Mouse (Mus musculus) CD8-positive naive resting alpha-beta T cell, adult 2 months (primary cell): ENCODE measurements around the gene Urb2.
A peak's percentile ranks its signal among the peaks of the same experiment; 100 is the strongest.

Experiments used
- DNase-seq, 2 experiments: peaks; one replicate each; pipeline ENCODE4 v3.0.0; 2022; ENCODE audit warnings: low read depth in 2 of 2, low spot score in 2 of 2

Gene Urb2

DNA sequence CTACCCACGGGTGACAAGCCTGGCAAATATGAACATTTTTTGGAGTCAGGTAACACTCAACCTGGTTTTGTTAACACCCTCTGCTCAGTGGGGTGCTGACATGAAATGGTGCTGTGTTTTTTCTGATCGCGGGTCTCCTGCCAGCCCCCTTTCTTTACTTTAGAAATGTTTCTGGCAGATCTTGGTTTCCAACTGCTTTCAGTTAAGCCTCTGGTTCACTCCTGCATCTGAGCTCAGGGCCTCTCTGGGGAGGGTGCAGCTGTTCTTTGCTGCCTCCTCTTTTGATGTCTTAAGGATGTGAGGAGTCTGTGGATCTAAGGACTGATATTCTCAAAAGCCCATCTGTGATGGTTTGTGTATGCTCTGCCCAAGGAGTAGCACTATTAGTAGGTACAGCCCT, 55.1 kb downstream of the Urb2 start:
- peak in 1 of 2 experiments; percentile 8 for DNase-seq

DNA sequence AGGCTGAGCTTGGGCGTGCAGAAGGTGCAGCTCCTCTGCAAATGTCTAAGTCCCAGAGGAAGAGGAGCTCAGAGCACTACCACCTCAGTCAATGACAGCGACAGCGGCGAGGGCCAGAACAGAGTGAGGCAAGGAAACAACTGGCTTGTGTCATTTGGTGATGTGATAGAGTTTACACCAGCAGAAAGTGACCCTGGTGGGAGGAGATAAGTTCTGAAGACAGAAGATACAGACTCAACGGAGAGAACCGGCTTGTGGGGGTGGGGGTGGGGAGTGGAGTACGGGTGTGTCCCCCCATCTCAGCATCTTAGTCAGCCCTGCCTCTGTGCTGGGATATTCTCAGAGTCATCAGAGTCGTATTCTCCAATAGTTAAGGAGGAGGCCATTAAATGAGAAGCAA, 56.1 kb downstream of the Urb2 start:
- no peak for DNase-seq

DNA sequence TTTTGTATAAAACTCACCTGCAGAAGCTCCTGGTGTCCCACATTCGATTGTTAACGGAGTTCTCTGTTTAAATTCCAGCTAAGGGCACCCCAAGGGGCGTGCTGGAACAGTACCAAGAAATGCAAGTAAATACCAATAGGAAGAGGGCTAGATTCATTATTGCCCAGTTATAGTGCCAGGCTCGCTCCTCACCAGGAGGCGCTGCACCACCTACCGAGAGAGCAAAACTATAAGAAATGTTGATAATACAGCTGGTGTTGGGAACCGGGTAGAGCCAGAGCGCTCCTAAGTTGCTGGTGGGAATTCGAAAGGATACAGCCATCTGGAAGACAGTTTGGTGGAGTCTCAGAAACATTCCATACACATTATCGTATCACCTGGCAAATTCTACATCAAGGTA, 56.7 kb downstream of the Urb2 start:
- DNase-seq, result no peak

DNA sequence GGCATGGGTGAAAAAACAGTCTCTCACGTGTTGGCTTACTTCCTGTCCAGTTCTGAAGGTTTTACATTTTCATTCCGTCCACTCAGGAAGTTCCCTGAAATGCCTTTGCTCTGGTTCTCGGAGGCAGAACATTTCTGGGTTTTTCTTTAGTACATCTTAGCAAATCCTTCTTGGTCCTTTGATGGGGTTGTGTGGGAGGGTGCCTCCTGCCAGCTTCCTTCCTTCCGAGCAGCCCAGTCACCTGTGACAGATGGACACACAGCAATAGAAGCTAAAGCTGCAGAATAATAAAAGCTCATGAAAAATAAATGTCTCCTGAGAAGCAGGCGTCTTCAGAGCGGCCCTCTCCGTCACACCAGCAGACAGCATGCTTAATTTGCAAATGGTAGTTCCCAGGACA, 57.7 kb downstream of the Urb2 start:
- DNase-seq, result no peak

DNA sequence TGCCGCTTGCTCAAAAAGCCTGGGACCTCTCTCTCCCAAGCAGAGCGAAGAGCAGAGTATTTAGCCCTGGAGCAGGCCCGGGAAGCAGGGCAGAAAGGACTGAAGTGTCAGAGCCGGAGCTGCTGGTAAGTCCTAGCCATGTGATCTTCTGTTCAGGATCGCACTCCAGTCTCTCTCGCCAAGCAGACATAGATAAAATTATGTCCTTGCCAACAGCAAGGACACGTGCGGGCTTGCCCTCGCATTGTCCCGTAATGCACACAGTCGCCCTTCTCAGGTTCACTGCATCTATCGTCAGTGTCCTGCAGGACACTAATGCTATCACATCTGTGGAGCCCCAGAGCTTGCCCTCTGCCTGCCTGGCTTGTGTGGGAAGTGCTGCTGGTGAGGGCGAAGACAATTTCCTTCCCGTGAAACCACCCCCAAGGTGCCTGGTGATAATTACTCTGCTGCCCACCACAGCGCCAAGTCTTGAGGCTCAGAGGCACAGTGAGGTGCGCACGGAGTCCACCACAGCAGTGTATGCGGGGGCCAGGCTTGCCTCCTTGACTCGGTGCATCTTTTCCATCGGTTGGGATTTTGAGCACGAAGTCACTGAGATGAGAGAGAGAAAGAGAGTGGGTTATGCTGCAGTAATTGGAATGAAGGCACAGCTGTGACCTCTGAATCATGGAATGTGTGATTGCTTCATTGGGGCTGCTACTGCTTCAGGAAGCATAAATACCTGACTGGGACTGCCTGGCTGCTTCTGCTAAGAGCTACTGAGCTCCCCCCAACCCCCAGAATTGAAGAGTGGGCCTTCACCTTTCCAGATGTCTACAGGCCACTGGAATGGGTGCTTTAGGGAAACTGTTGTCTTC, 59.4 kb downstream of the Urb2 start:
- no peak for DNase-seq

DNA sequence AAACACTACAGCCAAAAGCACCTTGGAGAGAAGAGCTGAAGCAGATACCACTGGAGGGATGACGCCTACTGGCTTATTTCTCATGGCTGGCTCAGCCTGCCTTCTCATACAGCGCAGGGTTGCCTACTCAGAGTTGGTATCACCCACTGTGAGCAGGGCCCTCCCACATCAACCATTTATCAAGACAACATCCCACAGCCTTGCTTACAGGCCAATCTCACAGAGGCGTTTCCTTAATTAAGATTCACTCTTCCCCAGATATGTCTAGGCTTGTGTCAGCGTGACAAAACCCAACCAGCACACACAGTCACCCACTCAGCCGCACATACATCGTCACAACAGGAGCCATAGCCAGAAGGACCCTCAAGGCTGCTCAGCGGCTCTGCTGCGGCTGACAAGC, 61.3 kb downstream of the Urb2 start:
- DNase-seq, result no peak

DNA sequence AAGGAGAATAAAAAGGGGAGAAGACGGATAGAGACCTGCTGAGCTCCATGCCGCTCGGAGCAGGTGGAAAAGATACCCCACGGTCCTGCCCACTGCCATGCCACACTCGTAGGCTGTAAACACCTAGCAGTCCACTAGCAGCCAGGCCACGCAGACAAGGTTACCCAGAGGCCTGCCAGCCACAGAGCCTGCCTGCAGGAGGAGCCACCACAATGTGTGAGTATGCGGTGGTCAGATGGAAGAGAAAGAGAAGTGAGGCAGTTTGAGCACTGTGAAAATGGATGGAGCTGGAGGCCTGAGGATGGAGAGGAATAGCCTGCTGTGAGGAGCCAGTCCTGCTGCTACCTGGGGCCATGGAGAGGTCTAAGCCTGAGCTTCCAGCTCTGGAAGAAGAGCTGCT, 62.3 kb downstream of the Urb2 start:
- DNase-seq, result no peak

DNA sequence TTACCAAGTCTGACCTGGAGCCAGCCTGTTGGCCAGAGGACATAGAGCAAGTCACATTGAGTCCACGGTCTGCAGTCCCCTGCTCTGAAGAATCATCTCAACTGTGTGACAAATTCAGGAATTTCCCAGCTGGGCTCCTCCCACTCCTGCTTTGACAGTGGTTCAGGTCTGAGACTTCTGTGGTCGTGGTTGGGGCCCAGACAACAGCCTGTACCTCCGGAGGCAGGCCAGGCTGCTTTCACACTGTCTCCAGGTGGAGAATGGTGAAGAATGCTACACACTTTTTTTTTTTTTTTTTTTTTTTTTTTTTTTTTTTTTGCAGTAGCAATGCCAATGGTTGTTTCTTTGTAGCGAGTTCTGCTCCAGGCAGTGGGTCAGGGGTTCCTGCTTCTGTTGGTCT, 64.4 kb downstream of the Urb2 start:
- DNase-seq, result no peak

DNA sequence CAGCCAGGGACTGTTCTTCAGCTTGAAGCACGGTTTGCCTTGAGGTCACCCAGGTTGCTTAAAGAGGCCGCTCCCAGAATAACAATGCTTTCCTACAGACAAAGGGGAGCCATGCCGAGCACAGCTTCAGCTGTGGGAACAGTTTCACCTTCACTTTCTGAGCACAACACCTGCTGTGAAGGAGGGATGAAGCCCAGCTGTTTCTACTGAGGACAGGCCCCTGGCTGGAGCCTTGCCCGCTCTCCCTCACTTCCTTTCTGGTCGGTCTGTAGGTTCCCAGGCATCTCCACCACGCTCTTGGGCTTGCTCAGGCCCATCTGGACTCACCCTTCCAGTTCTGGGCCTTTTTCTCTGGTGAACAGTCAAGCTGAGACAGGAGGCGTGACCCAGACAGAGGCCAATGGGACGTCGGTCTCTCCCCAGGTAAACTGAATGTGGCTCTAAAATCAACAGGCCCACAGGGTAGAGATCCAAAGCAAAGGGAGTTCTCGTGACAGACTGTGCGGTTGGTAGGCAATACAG, 66.8 kb downstream of the Urb2 start:
- DNase-seq, result no peak

DNA sequence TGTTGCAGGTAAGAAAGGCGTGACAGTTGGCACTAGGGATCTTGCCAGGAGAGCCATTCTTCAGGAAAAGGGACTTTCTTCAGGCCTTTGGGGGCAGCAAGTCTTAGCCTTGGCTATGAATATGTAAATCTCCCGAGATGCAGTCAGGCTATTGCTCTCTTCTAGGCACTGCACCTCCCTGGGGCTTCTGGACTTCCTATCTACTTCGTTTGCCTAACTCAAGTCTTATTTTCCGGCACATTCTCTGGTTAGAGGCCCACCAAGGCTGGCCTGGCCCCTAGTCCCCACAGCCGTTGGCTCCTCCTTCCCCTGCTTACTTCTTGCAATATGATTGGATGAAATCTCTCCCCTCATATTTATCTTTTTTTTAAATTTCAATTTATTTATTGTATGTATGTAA, 67.7 kb downstream of the Urb2 start:
- DNase-seq, result no peak

DNA sequence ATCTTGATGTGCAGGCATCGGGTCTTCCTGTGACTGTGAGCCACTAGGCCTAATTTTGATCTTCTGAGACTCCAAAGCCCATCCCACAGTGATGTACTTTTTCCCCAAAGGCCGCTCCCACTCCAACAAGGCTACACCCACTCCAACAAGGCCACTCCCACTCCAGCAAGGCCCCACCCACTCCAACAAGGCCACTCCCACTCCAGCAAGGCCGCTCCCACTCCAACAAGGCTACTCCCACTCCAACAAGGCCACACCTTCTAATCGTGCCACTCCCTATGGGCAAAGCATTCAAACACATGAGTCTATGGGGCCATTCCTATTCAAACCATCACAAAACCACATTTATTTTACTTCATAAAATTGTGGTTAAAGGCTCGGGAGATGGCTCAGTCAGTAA, 69.2 kb downstream of the Urb2 start:
- DNase-seq, result no peak
